Mouse (Mus musculus) layer of hippocampus, postnatal 10 days (tissue): ENCODE results near the gene Cbarp. TPM values are rescaled to one million over a fixed set of nuclear protein-coding genes. Genes with fewer than 3 reads are reported as not detected.

ENCODE experiments used
- DNase-seq, 2 experiments: peaks; one replicate each; pipeline ENCODE4 v3.0.0; 2021; ENCODE audit warnings: low spot score in 2 of 2
- total RNA-seq, 2 experiments: library from RNA; stranded (reverse); gene quantifications; 2 replicates each; pipeline ENCODE4 v1.2.3; 2021

Cbarp gene
- total RNA-seq, 2 experiments from 2014 or later = 360 to 374 TPM

DNA sequence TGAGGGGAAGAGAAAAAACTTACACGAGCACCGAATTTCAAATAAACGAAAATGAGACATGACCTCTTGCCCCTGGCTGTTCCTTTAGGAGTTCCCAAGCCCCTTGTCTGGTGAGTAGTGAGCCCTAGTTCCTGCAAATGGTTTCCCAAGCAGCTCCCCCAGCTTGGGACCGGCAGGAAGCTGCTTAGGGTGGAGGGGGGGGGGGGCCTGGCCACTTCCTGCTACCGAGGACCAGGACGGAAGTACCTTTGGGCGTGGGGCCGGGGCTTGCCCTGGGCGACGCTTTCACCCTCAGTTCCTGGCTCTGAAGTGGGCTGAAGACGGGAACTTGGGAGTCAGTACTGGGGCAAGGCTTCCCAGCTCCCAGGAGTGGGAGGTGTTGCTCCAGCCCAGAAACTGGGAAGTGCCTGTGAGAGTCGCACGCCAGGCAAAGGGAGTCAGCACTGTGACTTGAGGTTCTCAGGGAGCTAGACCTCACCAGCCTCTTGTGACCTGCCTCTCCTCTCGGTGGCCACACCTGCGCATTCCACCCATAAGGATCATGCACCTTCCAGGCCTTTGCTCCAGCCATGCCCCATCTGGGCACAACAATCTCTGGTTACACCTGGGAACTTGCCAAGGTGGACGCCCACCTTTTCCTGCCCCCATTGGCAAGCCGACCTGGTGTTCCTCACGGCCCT is 17.8 kb upstream of the Cbarp start:
- peak in 1 of 2 experiments; percentile 65 for DNase-seq

DNA sequence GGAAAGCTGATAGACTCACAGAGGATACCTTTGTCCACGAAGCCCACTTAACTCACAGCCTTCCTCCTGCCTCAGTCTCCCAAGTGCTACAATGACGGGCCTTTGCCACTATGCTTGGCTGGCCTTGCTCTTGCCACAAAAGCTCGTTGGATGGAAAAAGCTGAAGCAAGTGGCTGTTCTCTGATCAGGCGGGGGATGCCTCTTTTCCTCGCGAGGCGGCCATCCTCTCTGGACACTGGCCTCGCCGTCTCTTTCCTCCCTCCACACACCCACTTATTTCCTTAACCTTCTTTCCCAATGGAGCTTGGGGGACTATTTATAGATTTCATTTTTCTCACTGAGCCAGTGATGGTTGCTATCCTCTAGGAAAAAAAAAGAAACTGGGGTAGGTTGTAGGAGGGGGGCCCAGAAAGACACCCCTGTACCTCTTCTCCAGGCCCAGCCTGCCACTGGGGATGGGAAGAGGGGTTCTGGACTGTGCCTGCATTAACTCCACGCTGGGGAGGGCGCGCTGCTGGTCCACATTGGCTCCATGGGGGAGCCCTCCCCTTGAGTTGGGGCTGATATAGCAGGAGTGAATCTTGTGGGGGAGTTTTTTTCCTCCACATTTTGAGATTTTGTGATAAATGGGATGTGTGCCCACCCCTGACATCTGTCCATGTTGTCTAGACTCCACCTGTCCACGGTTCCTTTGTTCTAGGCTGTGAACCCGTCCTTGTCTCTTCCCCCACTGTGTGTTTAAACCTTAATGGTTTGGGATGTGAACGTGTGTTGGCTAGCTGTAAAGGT is 16.7 kb upstream of the Cbarp start:
- DNase-seq = peak in 1 of 2 experiments; percentile 50

DNA sequence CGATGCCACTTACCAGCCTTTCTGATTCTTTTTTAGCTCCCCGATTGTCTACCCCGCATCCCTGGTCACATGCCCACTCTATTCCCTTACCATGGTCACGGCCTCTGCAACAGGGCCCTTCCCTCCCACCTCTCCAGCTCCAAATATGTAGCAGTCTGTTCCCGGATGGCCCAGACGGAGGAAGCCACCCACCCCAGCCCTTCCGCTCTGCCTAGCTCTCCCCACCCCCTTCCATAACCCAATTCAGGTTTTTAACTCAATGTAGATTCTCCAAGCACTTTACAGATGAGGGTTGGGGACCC is 16.1 kb upstream of the Cbarp start:
- DNase-seq = peak in 1 of 2 experiments; percentile 54

DNA sequence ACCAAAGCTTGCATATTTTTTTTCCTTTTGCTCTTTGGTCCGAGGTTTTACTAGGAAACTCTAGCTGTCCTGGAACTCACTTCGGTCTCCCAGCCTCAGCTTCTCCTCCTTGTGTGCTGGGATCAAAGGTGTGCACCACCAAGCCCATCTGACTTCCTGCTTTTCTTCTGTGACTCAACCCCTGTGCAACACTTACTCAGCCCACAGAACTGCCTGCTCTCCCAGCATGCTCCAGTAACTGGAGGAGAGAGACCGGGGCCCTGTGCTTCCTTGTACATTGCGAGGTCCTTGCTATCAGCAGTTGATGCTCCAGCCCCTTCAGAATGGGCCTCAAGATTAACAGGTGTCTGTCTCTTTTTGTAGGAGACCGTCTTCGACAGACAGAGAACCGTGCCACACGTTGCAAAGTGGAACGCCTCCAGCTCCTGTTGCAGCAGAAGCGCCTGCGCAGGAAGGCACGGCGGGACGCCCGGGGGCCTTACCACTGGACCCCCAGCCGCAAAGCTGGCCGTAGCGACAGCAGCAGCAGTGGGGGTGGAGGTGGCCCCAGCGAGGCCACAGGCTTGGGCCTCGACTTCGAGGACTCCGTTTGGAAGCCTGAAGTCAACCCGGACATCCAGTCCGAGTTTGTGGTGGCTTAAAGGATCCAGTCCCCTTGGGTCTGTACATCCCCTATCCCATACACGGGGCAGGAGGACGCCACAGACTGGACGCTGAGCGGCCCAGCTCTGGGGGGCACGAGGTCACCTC is 15.5 kb upstream of the Cbarp start:
- peak in 1 of 2 experiments; percentile 35 for DNase-seq

DNA sequence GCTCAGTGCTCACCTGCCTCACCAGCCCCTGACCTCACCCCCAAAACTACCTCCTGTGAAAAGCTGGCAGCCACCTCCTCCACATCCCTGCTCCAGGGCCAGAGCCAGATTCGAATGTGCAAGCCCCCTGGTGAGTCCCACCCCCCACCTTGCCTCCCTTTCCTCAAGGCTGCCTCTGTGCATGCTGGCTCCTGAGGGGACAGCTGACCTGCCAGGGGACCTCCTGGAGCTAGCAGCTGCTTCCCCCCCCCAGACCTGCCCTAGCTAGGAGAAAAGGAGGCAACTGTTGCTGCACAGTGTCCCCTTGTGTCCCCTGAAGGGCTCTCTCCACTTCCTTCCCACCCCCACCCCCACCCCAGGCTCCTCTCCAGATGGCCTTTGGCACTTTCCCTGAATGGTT is 14.6 kb upstream of the Cbarp start:
- peak in 1 of 2 experiments; percentile 49 for DNase-seq

DNA sequence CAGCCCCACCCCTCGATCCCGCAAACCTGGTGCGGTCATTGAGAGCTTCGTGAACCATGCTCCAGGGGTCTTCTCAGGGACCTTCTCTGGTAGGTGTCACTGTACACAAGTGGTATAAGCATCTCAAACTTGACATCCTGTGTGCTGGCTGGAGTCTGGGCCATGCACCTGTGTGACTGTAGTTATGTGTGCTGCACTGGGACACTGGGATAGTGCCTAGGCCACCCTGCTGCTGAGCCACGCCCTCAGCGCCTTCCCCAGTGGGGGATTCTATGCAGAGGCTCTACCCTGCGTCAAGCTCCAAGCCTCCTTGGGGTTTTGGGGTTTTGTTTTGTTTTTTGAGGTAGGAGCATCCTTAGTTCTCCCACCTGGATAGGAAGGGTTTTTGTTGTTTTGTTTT is 13.7 kb upstream of the Cbarp start:
- no peak for DNase-seq

DNA sequence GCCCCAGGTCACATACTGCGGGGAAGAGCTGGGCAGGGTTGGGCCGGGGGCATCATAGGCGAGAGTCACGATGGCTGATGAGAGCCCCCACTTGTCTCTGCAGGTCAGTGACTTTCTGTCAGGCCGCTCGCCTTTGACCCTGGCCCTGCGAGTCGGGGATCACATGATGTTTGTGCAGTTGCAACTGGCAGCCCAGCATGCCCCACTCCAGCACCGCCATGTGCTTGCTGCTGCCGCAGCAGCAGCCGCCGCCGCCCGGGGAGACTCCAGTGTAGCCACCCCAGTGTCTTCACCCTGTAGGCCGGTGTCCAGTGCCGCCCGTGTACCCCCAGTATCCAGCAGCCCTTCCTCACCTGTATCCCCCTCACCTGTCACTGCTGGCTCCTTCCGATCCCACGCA is 13.1 kb upstream of the Cbarp start:
- no peak for DNase-seq

DNA sequence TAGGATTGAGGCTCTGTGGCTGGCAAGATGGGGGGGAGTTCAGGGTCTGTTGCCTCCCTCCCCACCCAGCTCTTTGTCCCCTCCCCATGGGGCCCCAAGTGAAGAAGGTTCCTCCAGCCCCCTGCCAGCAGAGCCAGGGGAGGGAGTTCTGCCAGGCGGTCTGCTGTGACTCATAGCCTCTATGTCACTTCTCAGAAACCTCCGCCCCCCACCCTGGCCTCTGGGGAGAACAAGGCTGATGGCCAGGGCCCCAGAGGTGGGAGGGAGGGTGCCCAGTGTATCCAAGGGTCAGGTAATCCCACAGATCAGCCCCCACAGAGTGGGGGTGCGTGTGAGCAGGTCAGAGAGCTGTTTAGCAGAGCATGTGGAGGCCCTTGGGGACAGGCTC is 12.2 kb upstream of the Cbarp start:
- peak in 1 of 2 experiments; percentile 53 for DNase-seq

DNA sequence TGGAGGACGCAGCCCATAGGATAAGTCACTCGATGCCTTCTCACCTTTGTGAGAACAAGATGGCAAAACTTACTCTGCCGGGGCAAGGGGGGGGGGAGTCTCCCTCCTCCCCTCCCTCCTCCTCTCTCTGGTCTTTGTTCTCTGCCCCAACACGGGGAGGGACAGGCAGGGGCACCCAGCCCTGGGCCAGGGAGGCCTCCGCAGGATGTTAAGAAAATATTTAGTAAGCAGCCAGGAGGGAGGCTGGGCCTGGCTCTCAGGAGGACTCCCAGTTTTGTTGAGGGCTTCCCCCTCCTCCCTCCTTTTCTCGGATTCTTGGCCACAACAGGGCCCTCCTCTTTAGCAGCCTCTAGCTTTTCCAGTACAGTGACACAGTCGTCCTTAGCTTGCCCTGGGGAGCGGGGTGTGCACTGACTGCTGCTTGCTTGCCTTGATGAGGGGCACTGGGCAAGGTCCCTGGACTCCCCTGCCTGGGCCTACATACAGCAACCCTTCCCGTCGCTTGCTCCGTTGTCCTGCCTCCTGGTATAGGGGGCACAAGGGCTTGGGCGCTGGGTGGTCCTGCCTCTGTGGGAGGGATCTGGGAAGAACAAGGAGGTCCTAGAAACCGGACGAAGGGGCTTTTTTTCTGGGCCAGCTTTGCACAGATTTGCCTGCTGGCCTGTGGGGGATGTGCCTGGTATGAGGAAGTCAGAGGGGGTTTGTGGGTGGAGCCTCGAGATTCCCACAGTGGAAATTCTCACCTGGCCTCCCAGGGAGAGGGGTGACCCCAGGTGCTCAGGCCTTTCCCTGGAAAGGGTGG is 11.6 kb upstream of the Cbarp start:
- peak; percentile 51 to 60 for DNase-seq

DNA sequence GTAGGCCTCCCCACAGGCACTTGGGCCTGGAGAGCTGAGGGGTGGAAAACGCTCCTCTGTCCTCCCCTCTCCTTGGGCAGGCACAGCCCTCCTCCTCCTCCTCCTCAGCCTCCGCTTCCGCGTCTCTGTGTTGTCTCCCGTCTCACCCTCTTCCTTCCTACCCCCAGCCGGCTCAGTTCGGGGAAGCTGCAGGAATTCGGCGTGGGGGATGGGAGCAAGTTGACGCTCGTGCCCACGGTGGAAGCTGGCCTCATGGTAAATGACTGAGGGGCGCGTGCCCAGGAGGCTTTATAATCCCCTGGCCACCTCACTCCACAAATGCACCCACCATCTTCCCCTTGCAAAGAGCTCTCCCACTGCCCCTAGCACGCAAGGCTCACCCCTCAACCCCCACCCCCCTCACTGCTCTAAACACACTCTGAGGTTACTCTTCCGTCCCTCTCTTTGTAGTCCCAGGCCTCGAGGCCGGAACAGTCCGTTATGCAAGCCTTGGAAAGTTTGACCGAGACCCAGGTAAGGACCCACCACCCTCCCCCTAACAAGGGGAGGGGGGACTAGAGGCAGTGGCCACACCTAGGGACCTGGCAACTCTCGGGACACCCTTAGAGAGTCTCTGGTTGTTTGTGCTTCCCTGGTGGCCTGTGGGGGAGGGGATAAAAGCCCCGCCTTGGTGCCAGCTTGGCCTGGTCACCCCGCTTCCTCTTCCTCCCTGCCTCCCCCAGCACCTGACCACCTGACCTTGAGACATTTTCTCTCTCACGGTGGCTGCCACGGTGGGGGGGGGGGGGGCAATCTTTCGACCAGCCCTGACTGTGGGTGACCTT is 10.8 kb upstream of the Cbarp start:
- peak; percentile 74 to 78 for DNase-seq

DNA sequence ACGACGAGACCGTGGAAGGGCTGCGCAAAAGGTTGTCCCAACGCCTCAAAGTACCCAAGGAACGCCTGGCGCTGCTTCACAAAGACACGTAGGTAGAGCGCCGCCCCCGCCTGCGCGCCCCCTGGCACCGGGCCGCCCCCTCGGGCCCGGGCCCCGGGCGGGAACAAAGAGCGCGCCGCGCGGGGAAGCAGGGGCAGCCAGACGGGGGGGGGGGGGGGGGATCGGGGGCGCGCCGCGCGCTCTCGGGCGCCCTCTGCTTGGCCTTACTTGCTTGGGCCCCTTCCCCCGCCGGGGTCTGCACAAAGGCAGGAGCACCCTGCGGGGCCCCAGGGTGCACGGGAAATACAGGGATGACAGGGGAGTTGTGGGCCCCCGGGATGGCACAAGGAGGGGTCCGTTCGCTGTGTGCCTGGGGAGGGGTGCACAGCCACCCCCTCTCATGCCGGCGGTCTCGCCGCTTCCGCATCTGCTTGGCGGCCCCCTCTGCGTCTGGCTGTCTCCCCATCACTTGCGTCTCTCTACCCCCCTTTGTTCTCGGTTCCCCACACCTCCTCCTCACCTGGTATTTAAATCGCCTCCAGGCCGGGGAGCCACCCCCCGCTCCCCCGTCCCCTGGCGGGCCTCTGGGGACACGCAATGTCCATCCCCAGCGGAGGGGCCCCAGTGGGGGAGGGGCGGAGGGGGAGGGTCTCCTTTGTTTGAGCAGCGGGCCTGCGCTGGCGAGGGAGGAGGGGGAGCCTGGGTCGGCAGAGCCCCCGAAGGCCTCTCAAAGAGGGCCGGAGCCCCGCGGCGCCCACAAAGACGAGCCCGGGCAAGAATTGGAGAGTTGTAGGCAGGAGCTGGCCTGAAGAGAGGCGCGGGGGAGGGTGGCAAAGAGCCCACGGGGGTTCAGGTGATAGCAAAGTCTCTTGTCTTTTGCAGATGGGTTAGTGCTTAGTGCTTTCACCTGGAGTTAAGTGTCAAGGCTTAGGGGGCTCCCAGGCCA is 9.9 kb upstream of the Cbarp start:
- DNase-seq = peak; percentile 75 to 82

DNA sequence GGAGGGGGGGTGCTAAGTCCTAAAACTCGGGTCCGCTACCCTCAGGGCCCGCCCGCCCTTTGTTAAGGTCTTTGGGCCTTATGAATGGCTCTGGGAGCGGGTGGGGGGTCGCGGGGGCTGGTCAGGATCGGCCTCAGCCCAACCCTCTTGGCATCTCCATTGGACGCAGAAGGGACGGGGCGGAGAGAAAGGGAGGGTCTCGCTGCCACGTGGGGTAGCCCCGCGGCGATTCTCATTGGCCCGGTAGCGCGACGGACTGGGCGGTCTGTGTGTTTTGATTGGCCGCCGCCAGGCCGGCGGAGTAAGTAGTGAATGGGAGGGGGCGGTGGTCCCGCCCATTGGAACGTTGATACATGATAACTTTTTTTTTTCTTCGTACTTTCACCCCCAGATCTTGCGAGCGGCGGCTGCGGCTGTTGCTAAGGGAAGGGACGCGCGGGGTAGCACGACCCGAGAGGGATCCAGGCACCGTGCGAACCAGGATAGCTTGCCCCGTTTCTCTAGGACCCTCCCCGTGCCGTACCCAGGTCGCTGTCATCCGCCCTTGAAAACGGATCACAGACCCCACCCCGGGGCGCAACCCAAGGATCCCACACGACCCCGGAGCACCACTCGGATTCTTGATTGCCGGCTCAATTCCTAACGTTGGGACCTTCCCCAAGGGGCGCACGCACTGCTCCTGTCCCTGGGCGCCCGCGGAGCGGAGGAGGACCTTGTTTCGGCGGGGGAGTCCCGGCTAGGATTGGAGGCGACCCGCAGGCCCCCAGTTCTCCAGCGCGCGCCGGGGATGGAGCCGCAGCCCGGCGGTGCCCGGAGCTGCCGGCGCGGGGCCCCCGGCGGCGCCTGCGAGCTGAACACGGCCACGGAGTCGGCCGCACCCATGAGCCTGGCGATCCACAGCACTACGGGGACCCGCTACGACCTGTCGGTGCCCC is 8.9 kb upstream of the Cbarp start:
- peak; percentile 96 to 97 for DNase-seq

DNA sequence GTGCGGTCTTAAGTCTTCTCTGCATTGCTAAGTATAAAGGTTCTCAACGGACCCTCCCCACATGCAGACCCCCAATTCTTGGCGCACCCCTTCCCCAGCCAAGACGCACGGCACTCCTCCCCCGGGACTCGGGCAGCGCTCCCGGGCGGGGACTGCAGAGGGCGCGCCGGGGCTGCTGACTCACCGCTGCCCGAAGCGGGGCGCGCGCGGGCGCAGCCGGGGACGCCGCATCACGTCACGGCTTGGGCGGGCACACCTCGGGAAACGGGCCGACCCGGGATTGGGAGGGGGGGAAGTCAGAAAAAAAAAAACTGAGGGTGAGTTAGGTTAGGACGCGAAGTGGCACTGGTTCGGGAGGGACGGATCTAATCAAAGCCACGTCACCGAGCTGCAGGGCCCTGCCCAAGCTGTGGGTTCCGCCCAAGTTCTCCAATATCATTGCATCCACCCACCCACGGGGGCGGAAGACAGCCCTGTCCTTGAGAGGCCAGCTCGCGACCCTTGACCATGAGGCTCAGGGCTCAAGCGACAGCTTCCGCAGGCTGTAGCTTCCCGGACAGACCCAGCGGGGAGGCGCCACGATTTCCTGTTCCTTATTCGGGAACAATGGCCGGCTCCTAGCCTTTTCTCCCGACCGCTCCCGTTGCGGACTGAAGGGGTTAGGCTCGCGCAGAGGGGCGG is 8.1 kb upstream of the Cbarp start:
- DNase-seq = peak; percentile 96 to 98

DNA sequence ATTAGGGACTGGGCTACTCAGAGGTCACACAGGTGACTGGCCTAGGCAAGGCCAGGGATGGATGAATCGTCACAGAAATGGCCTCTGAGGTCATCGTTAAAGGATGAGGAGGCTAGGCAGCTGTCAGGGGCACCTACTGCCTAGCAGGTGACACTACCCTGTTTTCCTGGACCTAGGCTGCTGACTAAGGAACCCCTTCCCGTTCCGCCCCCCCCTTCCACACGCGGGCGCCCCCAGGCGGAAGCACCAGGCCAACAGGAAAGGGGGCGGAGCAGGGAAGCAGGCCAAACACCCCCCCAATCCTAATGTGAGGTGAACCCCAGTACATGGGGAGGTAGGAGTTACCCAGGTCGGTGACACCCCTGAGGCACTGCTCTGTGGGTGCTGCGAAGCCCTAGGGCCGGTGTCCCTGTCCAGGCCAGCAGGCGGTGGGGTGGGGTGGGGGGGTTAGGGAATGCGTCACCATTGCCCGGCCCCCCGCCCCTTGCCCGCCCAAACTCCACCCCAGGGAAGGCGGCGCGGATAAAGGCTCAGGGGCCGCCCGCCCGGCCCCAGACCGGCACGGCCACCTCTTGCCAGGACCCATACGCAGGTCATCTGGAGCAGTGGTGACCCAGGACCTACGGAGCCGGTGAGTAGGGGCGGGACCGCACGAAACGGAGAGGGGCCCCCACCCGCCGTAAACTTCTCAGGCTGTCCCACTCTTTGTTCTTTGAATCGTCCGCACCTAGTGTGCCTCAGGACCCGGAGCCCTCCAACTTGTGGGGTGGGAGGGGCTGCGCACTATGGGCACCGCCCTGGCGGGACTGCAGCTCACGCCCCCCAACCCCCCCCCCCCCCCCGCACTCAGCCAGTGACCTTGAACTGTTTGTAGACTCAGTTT is 7.3 kb upstream of the Cbarp start, which contains the start of gene Midn:
TSS of gene Midn (plus strand) at position 554 of the 883 bp plus-strand sequence.
- DNase-seq = peak; percentile 81 to 85

DNA sequence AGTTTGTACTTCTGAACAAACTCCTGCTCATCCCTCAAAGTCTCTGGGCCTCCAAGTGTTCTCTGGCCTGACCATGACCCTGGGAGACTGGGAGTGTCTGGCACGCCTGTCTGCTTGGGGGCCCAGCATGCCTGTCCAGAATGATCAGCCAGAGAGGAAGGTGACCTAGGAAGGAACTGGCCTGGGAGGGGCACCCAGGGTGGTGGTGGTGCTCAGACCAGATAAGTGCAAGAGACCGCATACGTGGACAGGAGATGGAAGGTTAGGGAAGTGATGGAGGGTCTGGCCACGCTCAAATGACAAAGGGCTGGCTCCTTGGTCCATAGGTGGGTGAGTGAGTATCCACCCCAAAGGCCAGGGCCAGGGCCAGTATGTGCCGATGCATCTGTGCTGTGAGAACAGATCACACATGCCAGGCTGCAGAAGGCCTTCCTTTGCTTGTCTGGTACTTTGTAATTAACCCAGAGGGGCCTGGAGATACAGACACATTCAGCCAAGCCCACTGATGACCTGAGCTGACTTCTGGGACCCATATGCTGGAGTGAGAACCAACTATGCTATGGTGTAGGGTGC is 6.6 kb upstream of the Cbarp start:
- DNase-seq = no peak

DNA sequence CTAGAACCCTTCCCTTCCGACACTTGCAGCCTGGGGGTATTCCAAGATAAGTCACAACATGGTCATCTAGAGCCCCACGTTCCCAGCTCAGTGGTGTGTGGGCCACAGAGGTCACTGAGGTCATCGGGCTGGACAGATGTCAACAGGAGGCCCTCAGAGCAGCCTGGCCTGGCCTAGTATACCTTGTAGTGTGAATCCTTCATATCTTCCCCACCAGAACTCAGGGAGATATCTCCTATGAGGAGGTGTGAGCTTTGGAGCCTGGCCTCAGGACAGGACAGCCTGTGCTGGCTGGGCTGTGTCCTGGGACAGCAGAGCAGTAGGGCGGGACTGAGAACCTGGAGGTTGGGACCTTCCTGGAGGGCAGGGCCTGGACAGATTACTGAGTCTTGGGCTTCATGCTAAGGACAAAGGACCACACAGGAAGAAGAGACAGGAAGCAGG is 6.0 kb upstream of the Cbarp start:
- DNase-seq = peak in 1 of 2 experiments; percentile 33
